Mouse (Mus musculus) heart, embryonic 15.5 days (tissue): ENCODE measurements around the gene Lmnb2. TPM values are rescaled to one million over a fixed set of nuclear protein-coding genes. Genes with fewer than 3 reads are reported as not detected.
A peak's percentile ranks its signal among the peaks of the same experiment; 100 is the strongest.

Experiments used
- ATAC-seq: fragments of 200-750 bp; cut with Nextera tagmentation; replicated peaks from 2 replicates; pipeline ENCODE4 v1.8.0; 2017; ENCODE audit warnings: low read depth, moderate TSS enrichment; ENCODE audit not compliant: insufficient number of reproducible peaks, insufficient read depth, low FRiP score
- H3K27ac ChIP-seq: fragments of 300-500 bp; sonication (generic); 2 replicates; pipeline ENCODE4 v1.5.1; 2015; ENCODE audit warnings: mild to moderate bottlenecking, inconsistent platforms
- H3K27me3 ChIP-seq: fragments of 300-500 bp; sonication (generic); 2 replicates; pipeline ENCODE4 v1.6.1; 2015; ENCODE audit warnings: inconsistent platforms
- H3K36me3 ChIP-seq: fragments of 300-500 bp; sonication (generic); 2 replicates; pipeline ENCODE4 v1.6.1; 2015; ENCODE audit warnings: mild to moderate bottlenecking, inconsistent platforms
- H3K4me1 ChIP-seq: fragments of 300-500 bp; sonication (generic); replicated peaks from 2 replicates; pipeline ENCODE4 v1.6.1; 2015; ENCODE audit warnings: inconsistent platforms
- H3K4me2 ChIP-seq: fragments of 300-500 bp; sonication (generic); 2 replicates; pipeline ENCODE4 v1.6.1; 2015; ENCODE audit warnings: inconsistent platforms, mild to moderate bottlenecking, moderate library complexity
- H3K4me3 ChIP-seq: fragments of 300-500 bp; sonication (generic); 2 replicates; pipeline ENCODE4 v1.5.1; 2015; ENCODE audit warnings: mild to moderate bottlenecking, inconsistent platforms
- H3K9ac ChIP-seq: fragments of 300-500 bp; sonication (generic); 2 replicates; pipeline ENCODE4 v1.6.1; 2015; ENCODE audit warnings: mild to moderate bottlenecking, inconsistent platforms
- H3K9me3 ChIP-seq: fragments of 300-500 bp; sonication (generic); replicated peaks from 2 replicates; pipeline ENCODE4 v1.6.1; 2016; ENCODE audit warnings: inconsistent platforms
- WGBS: fragments of 180-500 bp; shearing (Covaris S2); methylation state at CpG from one replicate; pipeline ENCODE4 v1.1.7; 2015; ENCODE audit warnings: mixed read lengths; 5-methylcytosine and 5-hydroxymethylcytosine counted together
- polyA plus RNA-seq: library from polyadenylated mRNA; unstranded; fragments of >200 nt; fragmentation: Nextera tagmentation; extraction: Ambion mirVana; gene quantifications from 2 replicates; pipeline ENCODE4 v1.2.1, GENCODE M21; 2015

The Lmnb2 gene
- polyA plus RNA-seq, 1 experiment from 2014 or later: 22.0 TPM

GRCm38 (mm10) chr10:80943701-80944100 is 25.7 kb upstream of the Lmnb2 start:
- H3K4me2 ChIP-seq: no peak overlapping the region
- ATAC-seq: no peak
- no peak overlapping the region for H3K4me3 ChIP-seq
- H3K36me3 ChIP-seq: no peaks in the 10 kb centered on the region
- H3K27me3 ChIP-seq: no peaks in the 10 kb centered on the region
- 43% methylated on average over 9 of the region's 9 CpGs for WGBS
- H3K4me1 ChIP-seq: peaks cover 70% of the 10 kb centered on the region
- peak overlapping the region; percentile 37 for H3K27ac ChIP-seq
- no peak overlapping the region for H3K9ac ChIP-seq
- H3K9me3 ChIP-seq: no peaks in the 10 kb centered on the region

DNA sequence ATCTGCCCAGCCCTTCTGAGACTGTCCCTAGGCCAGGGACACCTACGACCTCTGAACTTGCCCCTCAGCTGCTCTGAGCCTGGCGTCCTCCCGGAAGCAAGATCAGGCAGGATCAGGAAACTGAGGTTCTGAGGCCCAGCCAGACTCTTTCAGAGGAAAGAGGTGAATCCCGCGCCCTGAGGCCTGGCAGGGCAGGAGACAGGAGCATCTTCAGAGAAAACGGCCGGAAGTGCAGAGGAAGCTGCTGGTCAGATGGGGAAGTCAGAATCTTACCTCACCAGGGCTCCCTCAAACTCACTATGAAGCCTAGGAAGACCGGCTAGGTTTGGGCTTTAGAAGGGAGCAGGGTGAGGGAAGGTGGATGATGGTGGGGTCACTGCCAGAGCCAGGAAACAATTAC is 24.9 kb upstream of the Lmnb2 start:
- Histone ChIP-seq H3K27me3 (no peaks in the 10 kb centered on the region), H3K4me3 (no peak overlapping the region), H3K36me3 (no peaks in the 10 kb centered on the region), H3K9ac (no peak overlapping the region), H3K27ac (no peak overlapping the region), H3K4me2 (no peak overlapping the region), H3K4me1 (peaks cover 70% of the 10 kb centered on the region), H3K9me3 (no peaks in the 10 kb centered on the region)
- WGBS: 55% methylated on average over 8 of the region's 8 CpGs
- no peak for ATAC-seq

- peak; percentile 37 for ATAC-seq
- peak overlapping the region; percentile 39; the same call in 1 of the 2 replicates for H3K4me3 ChIP-seq
- WGBS: 20% methylated on average over 2 of the region's 2 CpGs
Observed at GRCm38 (mm10) chr10:80940988-80941347, 22.9 kb upstream of the Lmnb2 start.

GRCm38 (mm10) chr10:80940320-80940987 is 22.4 kb upstream of the Lmnb2 start:
- peaks cover 78% of the 10 kb centered on the region for H3K4me1 ChIP-seq
- H3K9ac ChIP-seq: peak overlapping the region; percentile 45
- peak overlapping the region; percentile 99 for H3K27ac ChIP-seq
- ATAC-seq: peak; percentile 79
- H3K4me2 ChIP-seq: peak overlapping the region; percentile 69
- H3K27me3 ChIP-seq: no peaks in the 10 kb centered on the region
- 17% methylated on average over 8 of the region's 8 CpGs for WGBS
- no peaks in the 10 kb centered on the region for H3K36me3 ChIP-seq
- no peaks in the 10 kb centered on the region for H3K9me3 ChIP-seq
- peak overlapping the region; percentile 39 for H3K4me3 ChIP-seq

More at GRCm38 (mm10) chr10:80940988-80941347, 22.9 kb upstream of the Lmnb2 start:
- Histone ChIP-seq H3K27me3 (no peaks in the 10 kb centered on the region), H3K9me3 (no peaks in the 10 kb centered on the region), H3K9ac (0 out of 2 replicates have a peak overlapping the region, but pooled peaks have one; percentile 32), H3K4me1 (peaks cover 73% of the 10 kb centered on the region), H3K27ac (peak overlapping the region; percentile 99), H3K36me3 (no peaks in the 10 kb centered on the region), H3K4me2 (peak overlapping the region; percentile 69)

DNA sequence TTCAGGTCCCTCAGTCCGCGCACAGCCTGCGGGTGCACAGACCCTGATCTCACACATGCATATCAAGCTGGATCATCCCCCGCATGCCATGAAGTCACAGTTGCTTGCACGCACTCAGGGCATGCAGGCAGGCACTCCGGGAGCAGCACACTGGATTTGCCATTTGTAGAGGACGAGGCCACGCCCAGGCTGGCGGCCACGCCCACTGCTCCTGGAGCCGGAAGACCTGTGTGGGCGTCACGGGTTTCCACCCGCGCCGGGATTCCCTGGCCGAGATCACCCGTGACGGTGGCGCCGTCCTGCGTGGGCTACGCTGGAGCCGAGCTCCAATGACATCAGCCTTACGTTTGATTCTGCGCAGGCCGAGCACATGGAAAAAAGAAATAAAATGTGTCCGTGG is 21.6 kb upstream of the Lmnb2 start:
- Histone ChIP-seq H3K9ac (peak overlapping the region; percentile 45; the same call in 1 of the 2 replicates), H3K4me2 (peak overlapping the region; percentile 69), H3K4me3 (peak overlapping the region; percentile 39), H3K9me3 (no peaks in the 10 kb centered on the region), H3K27ac (peak overlapping the region; percentile 99), H3K27me3 (no peaks in the 10 kb centered on the region), H3K36me3 (no peaks in the 10 kb centered on the region), H3K4me1 (peaks cover 83% of the 10 kb centered on the region)
- 3% methylated on average over 28 of the region's 28 CpGs for WGBS
- ATAC-seq: peak; percentile 21; the same call in 1 of the 2 replicates

DNA sequence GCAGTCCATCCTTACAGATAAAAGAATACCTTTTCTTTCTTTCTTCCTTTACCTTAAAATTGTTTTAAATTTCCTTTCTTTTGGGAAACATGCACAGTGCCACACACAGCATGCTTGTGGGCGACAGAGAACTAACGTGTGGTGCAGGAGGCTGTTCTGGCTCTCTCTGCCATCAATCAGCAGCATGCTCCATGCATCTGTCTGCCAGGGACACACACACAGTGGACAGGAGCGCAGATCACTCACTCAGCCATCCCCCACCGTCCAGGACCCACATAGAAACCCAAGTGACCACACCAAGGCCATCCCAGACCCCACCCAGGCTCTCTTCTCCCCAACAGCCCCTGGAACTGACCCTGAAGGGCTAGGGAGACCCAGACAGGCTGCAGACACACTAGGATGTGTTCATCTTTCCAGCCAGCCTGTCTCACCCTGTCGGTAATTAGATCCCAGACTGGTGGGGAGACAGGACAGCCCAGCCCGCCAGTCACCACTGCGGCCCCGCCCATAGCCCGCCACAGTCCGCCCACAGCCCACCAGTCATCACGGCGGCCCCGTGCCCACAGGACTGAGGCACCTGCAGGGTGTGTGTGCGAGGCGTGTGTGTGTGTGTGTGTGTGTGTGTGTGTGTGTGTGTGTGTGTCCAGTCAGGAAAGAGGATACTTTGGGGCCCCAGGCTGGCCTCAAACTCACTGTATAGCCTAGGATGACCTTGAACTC is 20.9 kb upstream of the Lmnb2 start:
- peak overlapping the region; percentile 45 for H3K9ac ChIP-seq
- H3K27me3 ChIP-seq: no peaks in the 10 kb centered on the region
- no peaks in the 10 kb centered on the region for H3K36me3 ChIP-seq
- peaks cover 90% of the 10 kb centered on the region for H3K4me1 ChIP-seq
- H3K27ac ChIP-seq: peak overlapping the region; percentile 99
- ATAC-seq: peak; percentile 23; the same call in 1 of the 2 replicates
- WGBS: 9% methylated on average over 15 of the region's 15 CpGs
- peak overlapping the region; percentile 69 for H3K4me2 ChIP-seq
- no peaks in the 10 kb centered on the region for H3K9me3 ChIP-seq
- H3K4me3 ChIP-seq: peak overlapping the region; percentile 39

- ATAC-seq: no peak
- no peaks in the 10 kb centered on the region for H3K9me3 ChIP-seq
- no peak overlapping the region; the same call in 1 of the 2 replicates for H3K9ac ChIP-seq
- H3K4me2 ChIP-seq: peak overlapping the region; percentile 24; the same call in 1 of the 2 replicates
- no peaks in the 10 kb centered on the region for H3K36me3 ChIP-seq
- H3K4me1 ChIP-seq: peaks cover 91% of the 10 kb centered on the region
- H3K27me3 ChIP-seq: no peaks in the 10 kb centered on the region
- H3K4me3 ChIP-seq: no peak overlapping the region
- 14% methylated on average over 8 of the region's 8 CpGs for WGBS
- H3K27ac ChIP-seq: peak overlapping the region; percentile 99
Observed at GRCm38 (mm10) chr10:80937646-80938045, 19.6 kb upstream of the Lmnb2 start.

GRCm38 (mm10) chr10:80936810-80937164 is 18.7 kb upstream of the Lmnb2 start:
- WGBS: 11% methylated on average over 6 of the region's 6 CpGs
- Histone ChIP-seq H3K36me3 (no peaks in the 10 kb centered on the region), H3K4me1 (peaks cover 97% of the 10 kb centered on the region), H3K27ac (peak overlapping the region; percentile 99), H3K4me2 (peak overlapping the region; percentile 81), H3K4me3 (peak overlapping the region; percentile 51), H3K9ac (peak overlapping the region; percentile 71; the same call in 1 of the 2 replicates), H3K27me3 (no peaks in the 10 kb centered on the region), H3K9me3 (no peaks in the 10 kb centered on the region)
- no peak for ATAC-seq

DNA sequence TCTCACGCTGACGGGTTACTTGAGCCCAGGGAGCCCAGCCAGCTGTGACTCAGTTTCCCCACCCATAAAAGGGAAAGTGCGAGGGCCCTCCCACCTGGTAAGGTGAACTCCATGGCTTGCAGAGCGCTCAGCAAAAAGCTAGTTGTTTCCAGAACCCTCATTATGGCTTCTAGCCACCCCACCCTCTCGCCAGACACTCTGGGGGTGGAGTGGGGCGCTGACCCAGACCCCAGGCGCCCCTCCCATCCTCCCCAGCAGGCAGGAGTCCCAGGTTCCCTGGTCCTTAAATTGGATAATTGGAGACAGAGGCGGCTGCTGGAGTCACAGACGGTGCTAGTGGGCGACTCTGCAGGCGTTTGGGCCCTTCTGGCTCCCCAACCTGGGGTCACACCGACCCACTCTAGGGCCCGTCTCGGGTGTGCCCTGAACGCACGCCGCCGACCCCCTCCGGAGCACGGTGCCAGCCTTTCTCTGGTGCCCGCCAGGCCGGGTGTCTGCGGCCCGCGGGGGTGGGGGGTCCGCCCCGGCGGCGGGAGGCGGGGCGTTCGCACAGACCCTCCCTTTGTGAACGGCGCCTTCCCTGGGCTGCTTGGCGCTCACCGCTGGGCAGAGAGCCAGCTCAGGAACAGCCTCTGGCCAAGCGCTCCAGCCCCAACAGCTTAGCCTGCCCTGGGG is 18.2 kb upstream of the Lmnb2 start:
- H3K9ac ChIP-seq: peak overlapping the region; percentile 71
- peaks cover 97% of the 10 kb centered on the region for H3K4me1 ChIP-seq
- no peaks in the 10 kb centered on the region for H3K27me3 ChIP-seq
- H3K4me3 ChIP-seq: peak overlapping the region; percentile 51
- H3K4me2 ChIP-seq: peak overlapping the region; percentile 81
- 3% methylated on average over 37 of the region's 37 CpGs for WGBS
- ATAC-seq: peak; percentile 51
- H3K27ac ChIP-seq: peak overlapping the region; percentile 99
- H3K36me3 ChIP-seq: no peaks in the 10 kb centered on the region
- no peaks in the 10 kb centered on the region for H3K9me3 ChIP-seq

- H3K27me3 ChIP-seq: no peaks in the 10 kb centered on the region
- H3K9ac ChIP-seq: peak overlapping the region; percentile 71; the same call in 1 of the 2 replicates
- no peaks in the 10 kb centered on the region for H3K36me3 ChIP-seq
- peak overlapping the region; percentile 81 for H3K4me2 ChIP-seq
- H3K9me3 ChIP-seq: no peaks in the 10 kb centered on the region
- peak overlapping the region; percentile 51 for H3K4me3 ChIP-seq
- ATAC-seq: no peak
- peaks cover 97% of the 10 kb centered on the region for H3K4me1 ChIP-seq
- H3K27ac ChIP-seq: peak overlapping the region; percentile 99
- WGBS: 11% methylated on average over 17 of the region's 17 CpGs
Observed at GRCm38 (mm10) chr10:80935698-80936097, 17.7 kb upstream of the Lmnb2 start.

GRCm38 (mm10) chr10:80935241-80935640 is 17.2 kb upstream of the Lmnb2 start:
- ATAC-seq: no peak

More at GRCm38 (mm10) chr10:80935241-80935640, 17.2 kb upstream of the Lmnb2 start:
- H3K27me3 ChIP-seq: no peaks in the 10 kb centered on the region
- H3K36me3 ChIP-seq: no peaks in the 10 kb centered on the region
- no peak overlapping the region for H3K9ac ChIP-seq
- 37% methylated on average over 3 of the region's 3 CpGs for WGBS
- H3K9me3 ChIP-seq: no peaks in the 10 kb centered on the region
- H3K4me1 ChIP-seq: peaks cover 96% of the 10 kb centered on the region
- H3K4me2 ChIP-seq: peak overlapping the region; percentile 81; the same call in 1 of the 2 replicates
- H3K4me3 ChIP-seq: no peak overlapping the region
- peak overlapping the region; percentile 99 for H3K27ac ChIP-seq
